Mouse (Mus musculus) bone marrow, adult 2 months (tissue): ENCODE measurements around the gene Hspa5.

ENCODE experiments used
- CTCF ChIP-seq: fragments of 200-500 bp; IDR thresholded peaks from 2 replicates; pipeline ENCODE4 v1.5.1; 2011; ENCODE audit warnings: low read length, control low read depth; ENCODE audit not compliant: control insufficient read depth, insufficient read depth
- POLR2A ChIP-seq: fragments of 200-500 bp; IDR thresholded peaks from 2 replicates; pipeline ENCODE4 v1.6.1; 2011; ENCODE audit warnings: low read depth, mild to moderate bottlenecking, control low read depth, low read length, borderline replicate concordance; ENCODE audit not compliant: control insufficient read depth

DNA sequence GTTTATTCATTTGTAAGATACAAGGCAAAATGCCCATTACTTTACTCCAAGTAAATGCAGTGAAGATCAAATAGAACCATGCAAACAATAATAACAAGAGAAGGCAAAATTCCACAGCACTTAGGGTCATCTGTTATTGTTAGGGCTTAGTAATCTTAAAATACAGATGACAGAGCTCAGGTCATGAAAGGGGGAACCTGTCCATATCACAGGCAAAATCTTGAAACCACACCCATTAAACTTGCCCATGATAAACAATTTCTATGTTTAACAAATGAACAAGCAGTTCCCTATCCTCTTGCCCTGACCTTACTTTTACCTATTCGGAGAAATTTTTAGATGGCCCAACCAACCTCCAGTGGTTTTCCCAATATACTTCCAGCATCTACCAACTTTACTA is 37.8 kb downstream of the Hspa5 start:
- no peak for TF ChIP-seq CTCF
- no peak for TF ChIP-seq POLR2A
